Mouse (Mus musculus): ENCODE measurements around the gene Fam133b.
"Not testable (repeated sequence)": the region's sequence is repeated elsewhere in the genome, so short reads cannot be mapped to it uniquely, and the experiment has no call there.

The Fam133b gene

GRCm38 (mm10) chr5:3600298-3600697 is 56.7 kb downstream of the Fam133b start:
- DNase-seq (ENCODE audit: low read depth): no peak

- no peak for DNase-seq (ENCODE audit: low read depth)
Observed at GRCm38 (mm10) chr5:3600790-3601189, 57.2 kb downstream of the Fam133b start.

GRCm38 (mm10) chr5:3607114-3607513 is 63.5 kb downstream of the Fam133b start:
- DNase-seq (ENCODE audit: low read depth): no peak

GRCm38 (mm10) chr5:3609241-3609640 is 65.6 kb downstream of the Fam133b start:
- DNase-seq (ENCODE audit: low read depth): no peak

- not testable (repeated sequence) for DNase-seq (ENCODE audit: low read depth)
Observed at GRCm38 (mm10) chr5:3611835-3612234, 68.2 kb downstream of the Fam133b start.
